Mouse (Mus musculus) myocyte (in vitro differentiated cells): ENCODE data around the gene Ccer2.

Experiments used
- MYOD1 ChIP-seq, 3 experiments: IDR thresholded peaks; one replicate each; pipeline ENCODE4 v1.6.1; 2011; ENCODE audit warnings: control low read depth in 2 of 3, low read depth in 2 of 3, mild to moderate bottlenecking in 2 of 3, moderate library complexity in 1 of 3; ENCODE audit not compliant: insufficient read length in 2 of 3, control insufficient read depth in 1 of 3
- POLR2A ChIP-seq: IDR thresholded peaks from one replicate; pipeline ENCODE4 v1.6.1; 2011; ENCODE audit warnings: low read depth, mild to moderate bottlenecking, control low read depth, moderate library complexity; ENCODE audit not compliant: insufficient read length
- USF1 ChIP-seq: IDR thresholded peaks from one replicate; pipeline ENCODE4 v1.6.1; 2011; ENCODE audit warnings: low read depth, mild to moderate bottlenecking, control low read depth, moderate library complexity

- TF ChIP-seq POLR2A (no peak), MYOD1 (IDR thresholded peaks at IDR 0.05; ENCODE audit: control insufficient read depth in 1 of 3, insufficient read length in 2 of 3, low read depth in 2 of 3) (no peak), USF1 (no peak)
Measured at GRCm38 (mm10) chr7:28791706-28792105, 35.7 kb downstream of the Ccer2 start.
